Mouse (Mus musculus) brain, embryonic 14.5 days (tissue): ENCODE results near the gene Rdh7.

ENCODE experiments used
- CTCF ChIP-seq: fragments of 200-500 bp; IDR thresholded peaks from 2 replicates; pipeline ENCODE4 v1.5.1; 2012; ENCODE audit warnings: inconsistent platforms, mild to moderate bottlenecking, moderate library complexity, borderline replicate concordance; ENCODE audit not compliant: insufficient read depth, insufficient read length; ENCODE audit errors: extremely low read depth
- POLR2A ChIP-seq: fragments of 200-500 bp; IDR thresholded peaks from 2 replicates; pipeline ENCODE4 v1.6.1; 2012; ENCODE audit warnings: mild to moderate bottlenecking, inconsistent platforms, borderline replicate concordance; ENCODE audit not compliant: poor library complexity, insufficient read depth, insufficient read length, severe bottlenecking; ENCODE audit errors: extremely low read depth

- TF ChIP-seq POLR2A: no peak
- TF ChIP-seq CTCF: no peak
These were observed 50.1 kb downstream of the Rdh7 start for GRCm38 (mm10) chr10:127838539-127838938.
